Mouse (Mus musculus) cortical plate, adult 2 months (tissue): Measurements from ENCODE around the gene Bcr.

ENCODE experiments used
- CTCF ChIP-seq: fragments of 200-500 bp; IDR thresholded peaks from 2 replicates; pipeline ENCODE4 v1.5.1; 2011; ENCODE audit warnings: mild to moderate bottlenecking, control low read depth, low read length; ENCODE audit not compliant: insufficient read depth; ENCODE audit errors: extremely low read depth
- POLR2A ChIP-seq: fragments of 200-500 bp; IDR thresholded peaks from 2 replicates; pipeline ENCODE4 v1.6.1; 2011; ENCODE audit warnings: mild to moderate bottlenecking, low read length, control low read depth; ENCODE audit not compliant: insufficient read depth; ENCODE audit errors: extremely low read depth

- no peak for TF ChIP-seq CTCF
- no peak for TF ChIP-seq POLR2A
Measured at GRCm38 (mm10) chr10:75105099-75105461, 44.7 kb downstream of the Bcr start.
